Mouse (Mus musculus) layer of hippocampus, adult 18-20 months (tissue): ENCODE data around the gene Hist1h3g. TPM values are rescaled to one million over a fixed set of nuclear protein-coding genes. Genes with fewer than 3 reads are reported as not detected.
"Not testable (repeated sequence)": the region's sequence is repeated elsewhere in the genome, so short reads cannot be mapped to it uniquely, and the experiment has no call there.

Experiments
- DNase-seq, 2 experiments: peaks; one replicate each; pipeline ENCODE4 v3.0.0; 2022; ENCODE audit warnings: low spot score in 2 of 2
- microRNA-seq, 2 experiments: library from miRNA; unstranded; fragments of <30 nt; microRNA quantifications; one replicate each; pipeline ENCODE4 v1.2.0; 2021
- total RNA-seq, 2 experiments: library from RNA; stranded (reverse); gene quantifications; 2 replicates each; pipeline ENCODE4 v1.2.3; 2021

Gene Hist1h3g
- total RNA-seq, 2 experiments from 2014 or later = 2.1 to 4.9 TPM

GRCm38 (mm10) chr13:23575271-23575851, 40.1 kb downstream of the Hist1h3g start, which contains the start of gene Hist1h3d:
Gene Hist1h3d (plus strand): TSS chr13:23575763.
- peak; percentile 64 to 87 for DNase-seq

- DNase-seq = not testable (repeated sequence)
Measured at GRCm38 (mm10) chr13:23575864-23576313, 40.7 kb downstream of the Hist1h3g start.

- no peak for DNase-seq
Measured at GRCm38 (mm10) chr13:23576351-23576881, 41.2 kb downstream of the Hist1h3g start.

- DNase-seq = no peak
Measured at GRCm38 (mm10) chr13:23576906-23577639, 41.9 kb downstream of the Hist1h3g start.

- DNase-seq = no peak
Measured at GRCm38 (mm10) chr13:23577835-23578234, 42.6 kb downstream of the Hist1h3g start.

GRCm38 (mm10) chr13:23581408-23582218, 46.4 kb downstream of the Hist1h3g start, which contains the start of gene Hist1h4d:
Gene Hist1h4d (plus strand): TSS chr13:23581598.
- DNase-seq = peak; percentile 98 to 99

GRCm38 (mm10) chr13:23582219-23583056, 47.2 kb downstream of the Hist1h3g start:
- no peak for DNase-seq

- DNase-seq = no peak
Measured at GRCm38 (mm10) chr13:23583387-23584068, 48.3 kb downstream of the Hist1h3g start.

- DNase-seq = no peak
Measured at GRCm38 (mm10) chr13:23584331-23584730, 49.1 kb downstream of the Hist1h3g start.

- peak; percentile 61 to 75 for DNase-seq
Measured at GRCm38 (mm10) chr13:23585029-23585441, 49.8 kb downstream of the Hist1h3g start.

Small RNAs within 50 kb of the gene (microRNA-seq; reads per million reads assigned to microRNA genes)
- gene Gm44297 (0 reads per million in 2 experiments), gene Gm44359 (0 reads per million in 2 experiments), gene Gm44394 (0 reads per million in 2 experiments), gene n-TStga1 (0.59 to 0.99 reads per million in 2 experiments)

Other genes starting within 250 kb of the Hist1h3g start
- gene Zfp322a, start 166.2 kb upstream of the Hist1h3g start, total RNA-seq = 10 to 100 TPM; 30.8 to 31.6 TPM
- 1 to 10 TPM; 8.8 to 9.5 TPM for gene Abt1, start 111.6 kb upstream of the Hist1h3g start, total RNA-seq
- gene Btn1a1, start 69.5 kb upstream of the Hist1h3g start, total RNA-seq = not detected
- gene Btn2a2, start 46.6 kb upstream of the Hist1h3g start, total RNA-seq = 1 to 10 TPM in 1 of 2 experiments, under 1 TPM in 1; 0.91 to 1.4 TPM
- 100 to 1,000 TPM; 331 to 357 TPM for gene Hist1h4h, start 4.4 kb upstream of the Hist1h3g start, total RNA-seq
- 1 to 10 TPM in 1 of 2 experiments, not detected in 1; 3.0 TPM for gene Hist1h2af, start 1.5 kb upstream of the Hist1h3g start, total RNA-seq
- under 1 TPM; 0.43 to 0.54 TPM for gene Hist1h2bh, start 8.0 kb downstream of the Hist1h3g start, total RNA-seq
- 10 to 100 TPM; 15.1 to 16.5 TPM for gene Hist1h3f, start 8.6 kb downstream of the Hist1h3g start, total RNA-seq
- gene Hist1h4f, start 16.2 kb downstream of the Hist1h3g start, total RNA-seq = 100 to 1,000 TPM; 135 to 161 TPM
- 1 to 10 TPM; 3.1 to 4.0 TPM for gene Hist1h1d, start 17.8 kb downstream of the Hist1h3g start, total RNA-seq
- gene Hist1h3e, start 26.9 kb downstream of the Hist1h3g start, total RNA-seq = 10 to 100 TPM; 39.8 to 44.6 TPM
- gene Hist1h2ae, start 35.8 kb downstream of the Hist1h3g start, total RNA-seq = 1 to 10 TPM; 3.9 to 8.2 TPM
- gene Hist1h2bg, start 36.0 kb downstream of the Hist1h3g start, total RNA-seq = 10 to 100 TPM; 58.3 to 66.2 TPM
- gene Hist1h2bf, start 38.8 kb downstream of the Hist1h3g start, total RNA-seq = 10 to 100 TPM; 24.1 to 24.2 TPM
- gene Hist1h2ad, start 39.0 kb downstream of the Hist1h3g start, total RNA-seq = 1 to 10 TPM; 3.8 to 7.1 TPM
- 10 to 100 TPM; 11.8 to 13.6 TPM for gene Hist1h3d, start 40.3 kb downstream of the Hist1h3g start, total RNA-seq
- 100 to 1,000 TPM; 152 to 153 TPM for gene Hist1h4d, start 46.2 kb downstream of the Hist1h3g start, total RNA-seq
- gene Hist1h2be, start 85.7 kb downstream of the Hist1h3g start, total RNA-seq = 10 to 100 TPM; 10.2 to 11.3 TPM
- gene Hist1h1e, start 87.1 kb downstream of the Hist1h3g start, total RNA-seq = 10 to 100 TPM; 41.8 to 45.0 TPM
- 1 to 10 TPM; 2.3 to 3.4 TPM for gene Hist1h2ac, start 148.5 kb downstream of the Hist1h3g start, total RNA-seq
- gene Hist1h2bc, start 148.8 kb downstream of the Hist1h3g start, total RNA-seq = 10 to 100 TPM; 53.5 to 63.1 TPM
- gene Hist1h1t, start 160.4 kb downstream of the Hist1h3g start, total RNA-seq = not detected
- gene Hist1h4c, start 163.0 kb downstream of the Hist1h3g start, total RNA-seq = 100 to 1,000 TPM; 104 to 112 TPM
- gene Hfe, start 175.4 kb downstream of the Hist1h3g start, total RNA-seq = 1 to 10 TPM; 4.1 to 4.2 TPM
- gene Hist1h1c, start 203.4 kb downstream of the Hist1h3g start, total RNA-seq = 10 to 100 TPM; 47.0 to 47.3 TPM
- gene Hist1h3c, start 210.2 kb downstream of the Hist1h3g start, total RNA-seq = under 1 TPM; 0.62 to 0.63 TPM
- gene Hist1h2bb, start 211.3 kb downstream of the Hist1h3g start, total RNA-seq = 10 to 100 TPM; 15.7 to 19.5 TPM
- gene Hist1h2ab, start 215.7 kb downstream of the Hist1h3g start, total RNA-seq = 10 to 100 TPM; 28.1 to 35.2 TPM
- gene Hist1h3b, start 216.8 kb downstream of the Hist1h3g start, total RNA-seq = 1 to 10 TPM; 7.6 to 9.4 TPM
- gene Hist1h4b, start 221.6 kb downstream of the Hist1h3g start, total RNA-seq = 10 to 100 TPM; 73.0 to 74.7 TPM
- 10 to 100 TPM; 42.9 to 49.4 TPM for gene Hist1h4a, start 225.8 kb downstream of the Hist1h3g start, total RNA-seq
- gene Hist1h3a, start 227.0 kb downstream of the Hist1h3g start, total RNA-seq = 10 to 100 TPM; 27.5 to 33.9 TPM
- gene Hist1h1a, start 228.2 kb downstream of the Hist1h3g start, total RNA-seq = 10 to 100 TPM; 15.7 to 16.5 TPM
- not detected for gene Trim38, start 234.5 kb downstream of the Hist1h3g start, total RNA-seq